Mouse (Mus musculus) lung, postnatal 0 days (tissue): Measurements from ENCODE around the gene Cyp17a1. TPM values are rescaled to one million over a fixed set of nuclear protein-coding genes. Genes with fewer than 3 reads are reported as not detected.
A peak's percentile ranks its signal among the peaks of the same experiment; 100 is the strongest.

Experiments used
- ATAC-seq: fragments of 200-750 bp; cut with Nextera tagmentation; 2 replicates; pipeline ENCODE4 v1.8.0; 2017; ENCODE audit warnings: moderate library complexity
- DNase-seq: peaks from one replicate; pipeline ENCODE4 v3.0.0-alpha.2; 2016; ENCODE audit warnings: low spot score
- H3K27ac ChIP-seq: fragments of 300-500 bp; sonication (generic); 2 replicates; pipeline ENCODE4 v1.5.1; 2014; ENCODE audit warnings: antibody characterized with exemption, mild to moderate bottlenecking, low read length, mixed read lengths
- H3K27me3 ChIP-seq: fragments of 300-500 bp; sonication (generic); replicated peaks from 2 replicates; pipeline ENCODE4 v1.6.1; 2014; ENCODE audit warnings: low read length, mixed read lengths; ENCODE audit not compliant: insufficient read depth
- H3K36me3 ChIP-seq: fragments of 300-500 bp; sonication (generic); 2 replicates; pipeline ENCODE4 v1.6.1; 2014; ENCODE audit warnings: low read length, mixed read lengths; ENCODE audit not compliant: insufficient read depth
- H3K4me1 ChIP-seq: fragments of 300-500 bp; sonication (generic); 2 replicates; pipeline ENCODE4 v1.6.1; 2014; ENCODE audit warnings: antibody characterized with exemption, low read depth, low read length, mixed read lengths; ENCODE audit not compliant: insufficient read depth
- H3K4me2 ChIP-seq: fragments of 300-500 bp; sonication (generic); replicated peaks from 2 replicates; pipeline ENCODE4 v1.6.1; 2014; ENCODE audit warnings: low read depth, mild to moderate bottlenecking, low read length, moderate library complexity, mixed read lengths
- H3K4me3 ChIP-seq: fragments of 300-500 bp; sonication (generic); 2 replicates; pipeline ENCODE4 v1.5.1; 2014; ENCODE audit warnings: low read depth, low read length
- H3K9ac ChIP-seq: fragments of 300-500 bp; sonication (generic); replicated peaks from 2 replicates; pipeline ENCODE4 v1.6.1; 2014; ENCODE audit warnings: low read depth, mild to moderate bottlenecking
- H3K9me3 ChIP-seq: fragments of 300-500 bp; sonication (generic); 2 replicates; pipeline ENCODE4 v1.6.1; 2016; ENCODE audit warnings: low read length, mixed read lengths
- CTCF ChIP-seq: IDR thresholded peaks from 2 replicates; pipeline ENCODE4 v1.5.1; 2016; ENCODE audit warnings: antibody characterized with exemption, mild to moderate bottlenecking
- EP300 ChIP-seq: IDR thresholded peaks from 2 replicates; pipeline ENCODE4 v1.6.1; 2016; ENCODE audit warnings: antibody characterized with exemption, mild to moderate bottlenecking, control low read depth
- WGBS: fragments of 180-500 bp; shearing (Covaris S2); extraction: QIAGEN DNeasy Blood & Tissue Kit; methylation state at CpG from one replicate; pipeline ENCODE4 v1.1.7; 2014; 5-methylcytosine and 5-hydroxymethylcytosine counted together
- polyA plus RNA-seq: library from polyadenylated mRNA; unstranded; fragments of >200 nt; fragmentation: Nextera tagmentation; extraction: Ambion mirVana; gene quantifications from 2 replicates; pipeline ENCODE4 v1.2.1, GENCODE M21; 2015

Cyp17a1 gene
- polyA plus RNA-seq, 1 experiment from 2014 or later: 0.12 TPM

DNA sequence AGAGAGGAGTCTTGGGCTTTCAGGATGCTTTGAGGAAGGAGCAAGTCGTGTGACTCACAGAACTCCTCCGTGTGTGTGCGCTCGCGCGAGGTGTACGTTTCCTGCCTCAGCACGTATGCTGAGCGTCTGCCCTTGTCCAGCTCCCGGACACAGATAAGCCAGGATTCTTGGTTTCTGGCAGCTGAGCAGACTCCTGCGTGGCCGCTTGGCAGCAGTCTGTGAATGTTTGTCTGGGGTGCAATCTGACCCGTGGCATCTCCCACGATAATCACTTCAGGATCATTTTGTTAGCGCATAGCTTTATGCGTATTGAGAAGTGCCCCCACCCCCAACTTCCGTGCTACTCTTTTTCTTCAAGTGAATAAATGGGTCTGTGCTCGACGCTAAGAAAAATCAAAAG lies 54.0 kb downstream of the Cyp17a1 start:
- TF ChIP-seq EP300 (no peak), CTCF (no peak)
- Histone ChIP-seq H3K36me3 (no peaks in the 10 kb centered on the region), H3K27ac (peak overlapping the region; percentile 78), H3K27me3 (no peaks in the 10 kb centered on the region), H3K4me3 (no peak overlapping the region), H3K4me2 (no peak overlapping the region), H3K4me1 (peaks cover 47% of the 10 kb centered on the region), H3K9me3 (no peaks in the 10 kb centered on the region), H3K9ac (no peak overlapping the region)
- WGBS: 42% methylated on average over 19 of the region's 19 CpGs
- DNase-seq (peak; percentile 52), ATAC-seq (no peak; the same call in 1 of the 2 replicates)

DNA sequence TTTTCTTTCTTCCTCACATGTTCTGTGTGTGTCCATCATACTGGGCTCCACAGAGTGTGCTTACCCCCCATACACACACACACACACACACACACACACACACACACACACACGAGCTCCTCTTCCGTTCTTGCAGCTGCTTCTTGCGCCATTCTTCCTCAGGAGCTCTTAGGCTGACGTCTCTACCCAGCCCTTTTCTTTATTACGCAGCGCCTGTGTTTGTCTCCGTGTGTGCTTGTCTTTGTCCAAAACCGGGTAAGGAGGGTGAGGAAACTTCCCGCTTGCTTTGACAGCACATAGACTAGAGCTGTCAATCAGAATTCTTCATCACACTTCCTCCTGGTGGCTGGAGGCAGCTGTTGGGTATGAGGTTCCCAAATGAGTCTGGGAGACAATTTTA lies 54.6 kb downstream of the Cyp17a1 start:
- no peaks in the 10 kb centered on the region for H3K9me3 ChIP-seq
- H3K4me3 ChIP-seq: no peak overlapping the region
- no peaks in the 10 kb centered on the region for H3K36me3 ChIP-seq
- ATAC-seq: peak; percentile 53
- 25% methylated on average over 9 of the region's 9 CpGs for WGBS
- no peak overlapping the region for H3K4me2 ChIP-seq
- peaks cover 49% of the 10 kb centered on the region for H3K4me1 ChIP-seq
- no peaks in the 10 kb centered on the region for H3K27me3 ChIP-seq
- DNase-seq: peak; percentile 94
- H3K9ac ChIP-seq: no peak overlapping the region
- TF ChIP-seq EP300: peak; percentile 84
- 0 out of 2 replicates have a peak, but pooled peaks have one; percentile 4 for TF ChIP-seq CTCF
- peak overlapping the region; percentile 78 for H3K27ac ChIP-seq

DNA sequence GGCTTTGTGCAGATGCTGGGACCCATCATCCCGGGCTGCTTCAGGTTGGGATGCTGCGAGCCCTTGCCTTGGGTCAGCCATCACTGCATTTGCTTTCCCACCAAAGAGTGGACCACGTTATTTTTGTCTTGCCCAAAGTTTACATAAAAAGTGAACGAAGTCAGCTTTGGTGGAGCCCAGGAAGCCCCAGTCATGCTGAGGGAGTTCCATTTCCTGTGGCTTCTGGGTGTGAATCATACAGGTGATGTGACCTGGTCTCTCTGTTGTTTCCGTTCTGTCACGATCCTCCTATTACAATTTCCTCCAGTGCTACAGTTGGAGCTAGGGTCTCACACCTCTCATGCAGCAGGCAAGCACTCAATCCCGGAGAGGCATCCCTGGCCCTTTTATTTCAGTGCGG lies 55.6 kb downstream of the Cyp17a1 start:
- ATAC-seq: no peak
- no peak overlapping the region for H3K4me3 ChIP-seq
- H3K9ac ChIP-seq: no peak overlapping the region
- no peak overlapping the region for H3K4me2 ChIP-seq
- no peaks in the 10 kb centered on the region for H3K27me3 ChIP-seq
- 74% methylated on average over 8 of the region's 8 CpGs for WGBS
- TF ChIP-seq EP300 (no peak), CTCF (no peak)
- no peaks in the 10 kb centered on the region for H3K9me3 ChIP-seq
- peaks cover 44% of the 10 kb centered on the region for H3K4me1 ChIP-seq
- DNase-seq: no peak
- no peaks in the 10 kb centered on the region for H3K36me3 ChIP-seq
- no peak overlapping the region for H3K27ac ChIP-seq

Other genes with a start within 250 kb of the Cyp17a1 start
- 34.1 and 34.8 TPM in 2 replicates for gene Trim8, start 171.5 kb downstream of the Cyp17a1 start, polyA plus RNA-seq
- 52.6 and 70.9 TPM in 2 replicates for gene Arl3, start 100.0 kb downstream of the Cyp17a1 start, polyA plus RNA-seq
- gene Sfxn2, start 99.8 kb downstream of the Cyp17a1 start, polyA plus RNA-seq: 18.4 and 19.6 TPM in 2 replicates
- gene Wbp1l, start 74.1 kb downstream of the Cyp17a1 start, polyA plus RNA-seq: 34.6 and 37.4 TPM in 2 replicates
- 13.0 and 14.3 TPM in 2 replicates for gene Borcs7, start 16.7 kb upstream of the Cyp17a1 start, polyA plus RNA-seq
- gene As3mt, start 34.3 kb upstream of the Cyp17a1 start, polyA plus RNA-seq: 27.5 and 27.6 TPM in 2 replicates
- gene Cnnm2, start 88.4 kb upstream of the Cyp17a1 start, polyA plus RNA-seq: 2.4 and 2.8 TPM in 2 replicates